Comparison of ENCODE assay signal across 14 mouse cellular contexts in genomic region chr7:43475706-43476105, GRCm38 (mm10). TPM values are rescaled to one million over a fixed set of nuclear protein-coding genes. Genes with fewer than 3 reads are reported as not detected.
DNase-seq lines count a peak whose midpoint lies in the region; ATAC-seq and TF ChIP-seq lines count a peak whose summit lies in the region.
"Had no signal": no experiment of that assay in that cellular context is flagged by ENCODE, and none has a peak within 500 bp of the region (broad histone marks: within the 10 kb centered on the region; RNA-seq: fewer than 3 reads in every experiment).

No protein-coding gene starts in this region.

- H3K4me1 ChIP-seq in heart, embryonic 11.5 days (ENCODE audit: control insufficient read depth, insufficient read depth, low read length) = no peaks in the 10 kb centered on the region
- no peaks in the 10 kb centered on the region for H3K4me1 ChIP-seq in midbrain, postnatal 0 days (ENCODE audit: insufficient read depth, low read length)
- no peaks in the 10 kb centered on the region for H3K4me1 ChIP-seq in midbrain, embryonic 15.5 days
- H3K4me1 ChIP-seq: stomach, embryonic 15.5 days had no signal

- no peak for DNase-seq in heart, adult 8-10 months (ENCODE audit: low spot score)
- DNase-seq in midbrain, postnatal 0 days (ENCODE audit: low spot score) = no peak
- peak; percentile 35 for DNase-seq in embryo, embryonic 11 days
- peak; percentile 47 to 62 for DNase-seq in natural killer cell, adult 2 months (ENCODE audit: low spot score in 2 of 2)
- DNase-seq in urinary bladder, postnatal 4 days (ENCODE audit: low spot score in 2 of 2) = no peak
- no peak for DNase-seq in right cerebral cortex, postnatal 36 days (ENCODE audit: low spot score in 2 of 2)
- DNase-seq: adrenal gland, postnatal 36 days; heart, postnatal 14 days had no signal

- 8% methylated on average over 23 of the region's 23 CpGs for WGBS in heart, embryonic 11.5 days (ENCODE audit: insufficient replicate concordance)
- 23% methylated on average over 23 of the region's 23 CpGs for WGBS in midbrain, postnatal 0 days
- 20% methylated on average over 23 of the region's 23 CpGs for WGBS in midbrain, embryonic 15.5 days

- H3K9me3 ChIP-seq in heart, embryonic 11.5 days (replicated peaks; ENCODE audit: control insufficient read depth, low read length) = no peaks in the 10 kb centered on the region
- H3K9me3 ChIP-seq in midbrain, postnatal 0 days (ENCODE audit: low read length) = no peaks in the 10 kb centered on the region
- H3K9me3 ChIP-seq in midbrain, embryonic 15.5 days = no peaks in the 10 kb centered on the region
- H3K9me3 ChIP-seq: neural tube, embryonic 13.5 days; stomach, embryonic 15.5 days had no signal

- H3K36me3 ChIP-seq in heart, embryonic 11.5 days (ENCODE audit: control insufficient read depth, insufficient read depth, low read length) = no peaks in the 10 kb centered on the region
- peaks cover 28% of the 10 kb centered on the region for H3K36me3 ChIP-seq in midbrain, postnatal 0 days (ENCODE audit: insufficient read depth, low read length)
- peaks cover 17% of the 10 kb centered on the region; the same call in 1 of the 2 replicates for H3K36me3 ChIP-seq in midbrain, embryonic 15.5 days (replicated peaks)
- H3K36me3 ChIP-seq: stomach, embryonic 15.5 days had no signal

- ATAC-seq in heart, embryonic 11.5 days (replicated peaks; ENCODE audit: insufficient number of reproducible peaks, low FRiP score, low TSS enrichment) = no peak
- ATAC-seq in midbrain, postnatal 0 days (ENCODE audit: low FRiP score) = peak; percentile 28; the same call in 1 of the 2 replicates
- ATAC-seq in midbrain, embryonic 15.5 days (replicated peaks) = no peak

- no peak overlapping the region for H3K27ac ChIP-seq in heart, embryonic 11.5 days (ENCODE audit: low read depth, low read length)
- no peak overlapping the region for H3K27ac ChIP-seq in midbrain, postnatal 0 days (ENCODE audit: low read depth, low read length)
- H3K27ac ChIP-seq in midbrain, embryonic 15.5 days = no peak overlapping the region
- H3K27ac ChIP-seq: neural tube, embryonic 13.5 days; stomach, embryonic 15.5 days had no signal

- H3K4me2 ChIP-seq in heart, embryonic 11.5 days = peak overlapping the region; percentile 6; the same call in 1 of the 2 replicates
- H3K4me2 ChIP-seq in midbrain, postnatal 0 days (ENCODE audit: low read depth, low read length, poor library complexity, severe bottlenecking) = no peak overlapping the region
- no peak overlapping the region for H3K4me2 ChIP-seq in midbrain, embryonic 15.5 days
- H3K4me2 ChIP-seq: neural tube, embryonic 13.5 days; stomach, embryonic 15.5 days had no signal

- H3K9ac ChIP-seq in heart, embryonic 11.5 days (ENCODE audit: low read depth, low read length) = no peak overlapping the region
- H3K9ac ChIP-seq in midbrain, postnatal 0 days (replicated peaks; ENCODE audit: low read length, poor library complexity, severe bottlenecking) = no peak overlapping the region
- H3K9ac ChIP-seq in midbrain, embryonic 15.5 days = no peak overlapping the region
- H3K9ac ChIP-seq: neural tube, embryonic 13.5 days; stomach, embryonic 15.5 days had no signal

- TF ChIP-seq CTCF in midbrain, postnatal 0 days (IDR thresholded peaks at IDR 0.05) = peak; percentile 53

- peaks cover 51% of the 10 kb centered on the region for H3K27me3 ChIP-seq in heart, embryonic 11.5 days (ENCODE audit: control insufficient read depth, insufficient read depth, low read length)
- no peaks in the 10 kb centered on the region for H3K27me3 ChIP-seq in midbrain, postnatal 0 days (ENCODE audit: insufficient read depth, low read length)
- peaks cover 19% of the 10 kb centered on the region for H3K27me3 ChIP-seq in midbrain, embryonic 15.5 days (replicated peaks)

- no peak overlapping the region for H3K4me3 ChIP-seq in heart, embryonic 11.5 days (ENCODE audit: low read depth, low read length)
- H3K4me3 ChIP-seq in midbrain, postnatal 0 days (ENCODE audit: low read depth, low read length) = no peak overlapping the region
- no peak overlapping the region for H3K4me3 ChIP-seq in midbrain, embryonic 15.5 days
- H3K4me3 ChIP-seq: neural tube, embryonic 13.5 days; stomach, embryonic 15.5 days had no signal

RNA-seq across cellular contexts. Expression of gene Vsig10l, which starts 12.8 kb away (rescaled TPM):
- 0.99 and 1.9 TPM in 2 replicates for polyA plus RNA-seq in heart, embryonic 11.5 days (2014; fragmentation: Nextera tagmentation; extraction: Ambion mirVana)
- total RNA-seq in heart, adult 8-10 months (2022) = 1 to 10 TPM in 2 of 4 experiments, under 1 TPM in 2; 0.71 to 4.4 (median 1.6) TPM
- total RNA-seq in midbrain, postnatal 0 days (2014; rRNA removed) = 25.8 and 40.2 TPM in 2 replicates
- polyA plus RNA-seq in midbrain, postnatal 0 days (2015; fragmentation: Nextera tagmentation; extraction: Ambion mirVana) = 29.0 and 29.7 TPM in 2 replicates
- 15.6 and 16.0 TPM in 2 replicates for polyA plus RNA-seq in midbrain, embryonic 15.5 days (2015; fragmentation: Nextera tagmentation; extraction: Ambion mirVana)

RNA-seq across cellular contexts. Expression of gene Iglon5, which starts 14.2 kb away (rescaled TPM):
- 0.10 and 0.11 TPM in 2 replicates for polyA plus RNA-seq in heart, embryonic 11.5 days (2014; fragmentation: Nextera tagmentation; extraction: Ambion mirVana)
- under 1 TPM; 0.09 to 0.38 (median 0.24) TPM for total RNA-seq in heart, adult 8-10 months (2022)
- 54.7 and 72.4 TPM in 2 replicates for total RNA-seq in midbrain, postnatal 0 days (2014; rRNA removed)
- polyA plus RNA-seq in midbrain, postnatal 0 days (2015; fragmentation: Nextera tagmentation; extraction: Ambion mirVana) = 7.8 and 7.9 TPM in 2 replicates
- 9.7 and 10.0 TPM in 2 replicates for polyA plus RNA-seq in midbrain, embryonic 15.5 days (2015; fragmentation: Nextera tagmentation; extraction: Ambion mirVana)
- polyA plus RNA-seq: liver, embryonic 16.5 days had no signal

RNA-seq across cellular contexts. Expression of gene 4931406B18Rik, which starts 30.0 kb away (rescaled TPM):
- not detected in 2 replicates for polyA plus RNA-seq in heart, embryonic 11.5 days (2014; fragmentation: Nextera tagmentation; extraction: Ambion mirVana)
- not detected for total RNA-seq in heart, adult 8-10 months (2022)
- total RNA-seq in midbrain, postnatal 0 days (2014; rRNA removed) = not detected in 2 replicates
- not detected in 2 replicates for polyA plus RNA-seq in midbrain, postnatal 0 days (2015; fragmentation: Nextera tagmentation; extraction: Ambion mirVana)
- 0.06 TPM in 1 of 2 replicates, not detected in the other for polyA plus RNA-seq in midbrain, embryonic 15.5 days (2015; fragmentation: Nextera tagmentation; extraction: Ambion mirVana)
- total RNA-seq: adrenal gland, postnatal 36 days; heart, postnatal 14 days; layer of hippocampus, adult 8-10 months had no signal
- polyA plus RNA-seq: liver, embryonic 16.5 days; neural tube, embryonic 13.5 days; stomach, embryonic 15.5 days had no signal

RNA-seq across cellular contexts. Expression of gene Gm45233, which starts 31.8 kb away (rescaled TPM):
- polyA plus RNA-seq in heart, embryonic 11.5 days (2014; fragmentation: Nextera tagmentation; extraction: Ambion mirVana) = not detected in 2 replicates
- total RNA-seq in heart, adult 8-10 months (2022) = 1 to 10 TPM in 2 of 4 experiments, under 1 TPM in 2; 0.44 to 1.3 (median 0.94) TPM
- 1.7 and 6.6 TPM in 2 replicates for total RNA-seq in midbrain, postnatal 0 days (2014; rRNA removed)
- 0.44 and 0.71 TPM in 2 replicates for polyA plus RNA-seq in midbrain, postnatal 0 days (2015; fragmentation: Nextera tagmentation; extraction: Ambion mirVana)
- polyA plus RNA-seq in midbrain, embryonic 15.5 days (2015; fragmentation: Nextera tagmentation; extraction: Ambion mirVana) = not detected in 2 replicates

RNA-seq across cellular contexts. Expression of gene Etfb, which starts 31.8 kb away (rescaled TPM):
- polyA plus RNA-seq in heart, embryonic 11.5 days (2014; fragmentation: Nextera tagmentation; extraction: Ambion mirVana) = 538 and 556 TPM in 2 replicates
- total RNA-seq in heart, adult 8-10 months (2022) = 1,000 to 10,000 TPM; 1,243 to 1,357 (median 1,292) TPM
- total RNA-seq in midbrain, postnatal 0 days (2014; rRNA removed) = 27.0 and 28.6 TPM in 2 replicates
- 94.0 and 97.8 TPM in 2 replicates for polyA plus RNA-seq in midbrain, postnatal 0 days (2015; fragmentation: Nextera tagmentation; extraction: Ambion mirVana)
- polyA plus RNA-seq in midbrain, embryonic 15.5 days (2015; fragmentation: Nextera tagmentation; extraction: Ambion mirVana) = 117 and 130 TPM in 2 replicates

Comparison
In these comparisons a context has a peak if more than half of its experiments do, and no peak if none do; other contexts are left out.
1. DNase-seq: peak in embryo, embryonic 11 days (single experiment) and natural killer cell, adult 2 months (2 of 2); none in heart, adult 8-10 months (single experiment), midbrain, postnatal 0 days (single experiment), urinary bladder, postnatal 4 days (0 of 2) and right cerebral cortex, postnatal 36 days (0 of 2).